Mouse (Mus musculus) erythroblast, embryonic 14.5 days (primary cell): ENCODE data around the gene Trim2. TPM values are rescaled to one million over a fixed set of nuclear protein-coding genes. Genes with fewer than 3 reads are reported as not detected.

Experiments
- H3K27me3 ChIP-seq: 2 replicates; pipeline ENCODE4 v1.6.1; 2012; ENCODE audit warnings: inconsistent platforms; ENCODE audit not compliant: control insufficient read depth
- H3K36me3 ChIP-seq: 2 replicates; pipeline ENCODE4 v1.6.1; 2012; ENCODE audit warnings: mild to moderate bottlenecking, inconsistent platforms; ENCODE audit not compliant: control insufficient read depth
- H3K4me1 ChIP-seq: 2 replicates; pipeline ENCODE4 v1.6.1; 2012; ENCODE audit warnings: inconsistent platforms; ENCODE audit not compliant: control insufficient read depth
- H3K4me3 ChIP-seq: replicated peaks from 2 replicates; pipeline ENCODE3; 2012; ENCODE audit warnings: moderate library complexity, mild to moderate bottlenecking, inconsistent platforms
- H3K9me3 ChIP-seq: 2 replicates; pipeline ENCODE4 v1.6.1; 2012; ENCODE audit warnings: low read length, inconsistent platforms, mixed read lengths; ENCODE audit not compliant: control insufficient read depth
- GATA1 ChIP-seq: IDR thresholded peaks from 2 replicates; pipeline ENCODE4 v1.6.1; 2012; ENCODE audit warnings: low read length, inconsistent platforms, mixed read lengths
- TAL1 ChIP-seq: IDR thresholded peaks from 3 replicates; pipeline ENCODE4 v1.6.1; 2012; ENCODE audit warnings: low read length, inconsistent platforms, mixed read lengths
- polyA plus RNA-seq: library from polyadenylated mRNA; stranded (reverse); fragments of >175 nt; gene quantifications from 2 replicates; pipeline ENCODE4 v1.2.3, GENCODE M21; 2012

Trim2 gene
- polyA plus RNA-seq, 1 experiment: 0.02 TPM

DNA sequence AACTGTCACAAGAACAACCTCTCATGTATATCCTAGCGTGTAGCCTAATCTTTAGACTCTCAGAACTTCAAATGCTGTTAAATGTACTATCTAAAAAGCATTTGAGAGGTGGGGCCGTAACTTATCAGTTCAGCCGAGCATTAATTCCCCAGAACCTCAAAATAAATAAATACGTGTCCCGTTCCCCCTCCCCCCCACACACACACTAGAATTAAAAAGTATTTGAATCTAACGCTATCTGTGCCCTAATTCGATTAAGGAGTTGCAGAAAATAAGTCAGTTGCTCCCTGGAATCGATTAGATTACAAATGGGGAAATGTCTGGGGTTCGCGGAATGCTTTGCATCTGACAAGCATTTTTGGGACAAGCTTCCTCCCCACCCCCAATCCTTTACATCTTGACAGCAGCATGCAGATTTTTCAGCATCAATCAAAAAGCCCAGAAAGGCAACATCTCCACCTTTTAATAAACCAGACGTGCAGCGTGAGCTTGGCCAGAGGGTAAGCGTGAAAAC, 48.1 kb downstream of the Trim2 start:
- TF ChIP-seq TAL1: no peak
- no peak for TF ChIP-seq GATA1
- Histone ChIP-seq H3K36me3 (no peaks in the 10 kb centered on the region), H3K4me3 (no peak overlapping the region), H3K27me3 (peaks cover 54% of the 10 kb centered on the region), H3K4me1 (peaks cover 5% of the 10 kb centered on the region), H3K9me3 (peaks cover 3% of the 10 kb centered on the region; the same call in 1 of the 2 replicates)

DNA sequence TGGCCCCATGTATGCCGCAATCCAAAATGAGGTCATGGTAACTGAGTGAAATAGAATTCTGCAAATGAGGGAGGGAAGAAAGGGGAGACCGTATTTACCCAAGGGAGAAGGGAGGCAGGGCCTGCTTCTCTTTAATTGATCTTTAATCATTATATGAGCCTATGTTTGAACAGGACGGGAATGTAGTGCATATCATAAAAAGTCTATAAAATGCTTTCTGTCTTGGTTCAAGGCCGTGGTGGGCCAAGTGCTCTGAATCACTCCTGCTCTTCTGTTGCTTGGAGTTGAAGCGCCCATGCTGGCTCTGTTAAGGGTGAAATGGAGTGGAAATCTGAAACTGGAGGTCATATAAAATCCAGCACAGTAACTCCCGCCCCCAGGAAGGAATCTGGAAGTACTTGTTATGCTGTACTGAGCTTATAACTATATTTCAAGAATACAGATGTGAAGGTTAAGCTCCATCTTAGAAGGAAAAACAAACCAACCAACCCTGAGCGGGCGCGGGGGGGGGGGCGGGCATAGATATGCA, 48.6 kb downstream of the Trim2 start:
- TF ChIP-seq GATA1: no peak
- TF ChIP-seq TAL1: no peak
- Histone ChIP-seq H3K4me1 (peaks cover 5% of the 10 kb centered on the region), H3K9me3 (peaks cover 3% of the 10 kb centered on the region; the same call in 1 of the 2 replicates), H3K4me3 (no peak overlapping the region), H3K27me3 (peaks cover 54% of the 10 kb centered on the region), H3K36me3 (no peaks in the 10 kb centered on the region)

DNA sequence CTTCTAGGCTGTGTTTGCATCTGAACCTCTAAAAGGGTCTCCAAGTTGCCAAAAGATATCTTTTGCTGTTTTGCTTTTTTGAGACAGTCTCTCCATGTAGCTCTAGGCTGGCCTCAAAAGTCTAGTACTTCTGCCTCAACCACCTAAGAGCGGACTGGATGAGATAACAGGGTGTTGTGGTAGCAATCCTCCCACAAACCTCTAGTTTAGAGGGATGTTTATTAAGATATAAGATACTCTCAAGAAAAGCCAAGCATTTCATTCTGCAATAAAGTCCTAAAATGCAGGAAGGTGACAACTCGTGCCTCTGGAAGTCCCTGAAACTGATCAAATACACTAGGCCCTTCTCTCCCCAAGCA, 52.2 kb downstream of the Trim2 start:
- no peak overlapping the region for H3K4me3 ChIP-seq
- H3K9me3 ChIP-seq: peaks cover 3% of the 10 kb centered on the region; the same call in 1 of the 2 replicates
- H3K36me3 ChIP-seq: no peaks in the 10 kb centered on the region
- H3K4me1 ChIP-seq: peaks cover 5% of the 10 kb centered on the region
- H3K27me3 ChIP-seq: peaks cover 24% of the 10 kb centered on the region
- TF ChIP-seq GATA1 (no peak), TAL1 (no peak)

DNA sequence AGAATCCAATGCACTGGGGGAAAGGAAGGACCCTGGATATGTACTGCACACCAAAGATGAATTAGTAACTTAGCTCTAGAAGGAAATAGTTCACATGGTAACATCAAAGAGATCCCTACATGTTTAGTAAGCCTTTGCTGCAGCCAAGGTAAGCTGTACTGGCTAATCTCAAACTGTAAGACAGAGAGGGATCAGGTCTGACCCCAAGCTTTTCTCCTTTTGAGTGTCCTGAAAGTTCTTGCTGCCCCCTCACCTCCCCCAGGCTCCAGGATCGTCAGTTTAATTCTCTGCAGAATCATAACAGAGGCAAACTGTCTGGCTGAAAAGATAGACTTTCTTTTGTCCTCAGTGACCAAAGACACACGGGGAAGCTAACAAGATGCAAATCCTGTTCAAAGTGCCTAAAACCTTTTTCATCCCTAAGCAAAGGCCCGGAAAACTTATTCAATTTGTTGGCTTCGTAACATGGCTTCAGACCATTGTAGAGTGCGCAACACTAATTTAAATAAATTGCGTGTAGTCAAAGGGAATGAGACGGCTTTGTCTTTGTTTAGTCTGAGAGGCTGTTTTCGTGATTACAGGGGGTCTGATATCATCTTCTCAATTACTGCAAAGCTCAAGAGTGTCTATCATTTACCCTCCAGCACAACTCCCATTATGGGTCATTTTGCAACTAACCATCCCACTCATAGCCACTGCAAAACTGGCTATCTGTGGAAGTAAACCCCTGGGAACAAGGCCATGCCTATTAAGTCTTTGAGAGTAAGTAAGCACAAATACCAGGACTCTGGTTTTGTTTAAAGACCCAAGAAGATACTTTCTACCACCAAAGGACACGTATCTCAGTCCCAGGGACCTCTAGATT, 52.8 kb downstream of the Trim2 start:
- Histone ChIP-seq H3K4me1 (no peaks in the 10 kb centered on the region), H3K4me3 (no peak overlapping the region), H3K27me3 (peaks cover 18% of the 10 kb centered on the region), H3K9me3 (no peaks in the 10 kb centered on the region), H3K36me3 (no peaks in the 10 kb centered on the region)
- TF ChIP-seq TAL1: no peak
- TF ChIP-seq GATA1: no peak

GRCm38 (mm10) chr3:84252776-84253654, 53.7 kb downstream of the Trim2 start:
- H3K9me3 ChIP-seq: no peaks in the 10 kb centered on the region
- H3K27me3 ChIP-seq: peaks cover 9% of the 10 kb centered on the region
- H3K4me3 ChIP-seq: no peak overlapping the region
- H3K36me3 ChIP-seq: no peaks in the 10 kb centered on the region
- no peak for TF ChIP-seq GATA1
- TF ChIP-seq TAL1: no peak
- H3K4me1 ChIP-seq: no peaks in the 10 kb centered on the region

GRCm38 (mm10) chr3:84251721-84252120, 55.0 kb downstream of the Trim2 start:
- H3K9me3 ChIP-seq: no peaks in the 10 kb centered on the region
- no peaks in the 10 kb centered on the region for H3K27me3 ChIP-seq
- no peak overlapping the region for H3K4me3 ChIP-seq
- TF ChIP-seq GATA1 (no peak), TAL1 (no peak)
- H3K4me1 ChIP-seq: no peaks in the 10 kb centered on the region
- no peaks in the 10 kb centered on the region for H3K36me3 ChIP-seq

DNA sequence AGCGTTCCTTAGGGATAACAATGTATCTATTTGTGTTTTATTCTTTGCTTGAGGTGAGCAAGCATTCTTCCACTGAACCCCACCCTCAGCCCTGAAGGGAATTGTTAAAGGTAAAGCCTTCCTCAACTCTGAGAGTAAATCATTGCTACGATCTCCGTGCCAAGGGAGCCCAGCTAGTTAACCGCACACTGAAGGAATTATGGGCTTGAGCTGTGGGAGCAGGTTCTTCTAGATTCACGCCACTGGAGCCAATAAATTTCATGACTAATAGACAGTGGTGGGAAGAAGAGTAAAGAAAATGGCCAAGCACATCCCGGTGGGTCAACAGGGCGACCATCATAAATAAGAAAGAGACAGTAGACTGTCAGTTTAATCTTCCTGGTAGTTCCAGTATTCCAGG, 56.4 kb downstream of the Trim2 start:
- Histone ChIP-seq H3K27me3 (no peaks in the 10 kb centered on the region), H3K36me3 (no peaks in the 10 kb centered on the region), H3K4me3 (no peak overlapping the region), H3K9me3 (no peaks in the 10 kb centered on the region), H3K4me1 (no peaks in the 10 kb centered on the region)
- TF ChIP-seq TAL1: no peak
- TF ChIP-seq GATA1: no peak

GRCm38 (mm10) chr3:84247789-84248188, 58.9 kb downstream of the Trim2 start:
- no peaks in the 10 kb centered on the region for H3K36me3 ChIP-seq
- no peak overlapping the region for H3K4me3 ChIP-seq
- no peaks in the 10 kb centered on the region for H3K4me1 ChIP-seq
- no peak for TF ChIP-seq GATA1
- TF ChIP-seq TAL1: no peak
- no peaks in the 10 kb centered on the region for H3K9me3 ChIP-seq
- H3K27me3 ChIP-seq: no peaks in the 10 kb centered on the region

DNA sequence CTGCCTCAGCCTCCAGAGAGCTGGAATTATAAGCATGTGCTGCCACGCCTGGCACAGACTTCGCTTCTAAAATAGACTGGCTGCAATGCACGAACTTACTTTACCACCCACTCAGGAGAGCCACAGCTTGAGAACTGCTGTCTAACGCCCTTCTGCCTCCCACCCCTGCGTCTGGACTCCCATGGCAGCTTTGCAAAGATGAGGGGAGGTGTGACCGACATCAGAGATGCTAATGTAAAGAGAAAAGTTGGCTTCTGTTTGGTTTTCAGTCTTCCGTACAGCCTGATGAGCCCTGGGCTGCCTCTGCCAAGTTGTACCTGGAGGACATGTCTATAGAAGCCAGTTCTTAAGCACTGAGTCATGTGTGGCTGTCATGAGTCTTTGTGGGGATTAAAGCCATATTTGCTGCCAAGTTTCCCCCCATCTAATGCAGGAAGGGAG, 60.2 kb downstream of the Trim2 start:
- no peak for TF ChIP-seq GATA1
- no peak for TF ChIP-seq TAL1
- no peaks in the 10 kb centered on the region for H3K9me3 ChIP-seq
- H3K27me3 ChIP-seq: no peaks in the 10 kb centered on the region
- H3K36me3 ChIP-seq: no peaks in the 10 kb centered on the region
- no peaks in the 10 kb centered on the region for H3K4me1 ChIP-seq
- H3K4me3 ChIP-seq: no peak overlapping the region
